Mouse (Mus musculus): Measurements from ENCODE around the gene Slc25a21. TPM values are rescaled to one million over a fixed set of nuclear protein-coding genes. Genes with fewer than 3 reads are reported as not detected.

Gene Slc25a21
- polyA plus RNA-seq, 1 experiment from 2014 or later = 0.71 TPM

- H3K4me3 ChIP-seq (ENCODE audit: low read length) = no peak overlapping the region
- no peak overlapping the region for H3K27ac ChIP-seq (ENCODE audit: low read length)
- 15% methylated on average over 6 of the region's 6 CpGs for WGBS
- H3K4me2 ChIP-seq (ENCODE audit: low read depth, low read length) = no peak overlapping the region
- no peaks in the 10 kb centered on the region for H3K9me3 ChIP-seq (ENCODE audit: control insufficient read depth, low read length)
- no peaks in the 10 kb centered on the region for H3K36me3 ChIP-seq (ENCODE audit: control insufficient read depth, insufficient read depth, low read length)
- peaks cover 48% of the 10 kb centered on the region for H3K27me3 ChIP-seq (replicated peaks; ENCODE audit: control insufficient read depth, insufficient read depth, low read length)
- no peak overlapping the region for H3K9ac ChIP-seq (ENCODE audit: low read depth, low read length)
- ATAC-seq = no peak
- H3K4me1 ChIP-seq (ENCODE audit: control insufficient read depth, insufficient read depth, low read length) = peaks cover 8% of the 10 kb centered on the region
Observed at GRCm38 (mm10) chr12:56701004-56701403, 496.3 kb downstream of the Slc25a21 start.

GRCm38 (mm10) chr12:56699915-56700900 lies 497.1 kb downstream of the Slc25a21 start:
- no peak overlapping the region for H3K4me2 ChIP-seq (ENCODE audit: low read depth, low read length)
- no peaks in the 10 kb centered on the region for H3K36me3 ChIP-seq (ENCODE audit: control insufficient read depth, insufficient read depth, low read length)
- whole genome bisulfite sequencing = 8% methylated on average over 44 of the region's 44 CpGs
- H3K4me3 ChIP-seq (ENCODE audit: low read length) = no peak overlapping the region
- H3K9me3 ChIP-seq (ENCODE audit: control insufficient read depth, low read length) = no peaks in the 10 kb centered on the region
- no peak for ATAC-seq
- no peak overlapping the region for H3K27ac ChIP-seq (ENCODE audit: low read length)
- peaks cover 56% of the 10 kb centered on the region for H3K27me3 ChIP-seq (replicated peaks; ENCODE audit: control insufficient read depth, insufficient read depth, low read length)
- H3K9ac ChIP-seq (ENCODE audit: low read depth, low read length) = no peak overlapping the region
- H3K4me1 ChIP-seq (ENCODE audit: control insufficient read depth, insufficient read depth, low read length) = peaks cover 15% of the 10 kb centered on the region

- ATAC-seq = no peak
- no peak overlapping the region for H3K9ac ChIP-seq (ENCODE audit: low read depth, low read length)
- no peak overlapping the region for H3K27ac ChIP-seq (ENCODE audit: low read length)
- no peaks in the 10 kb centered on the region for H3K9me3 ChIP-seq (ENCODE audit: control insufficient read depth, low read length)
- H3K4me1 ChIP-seq (ENCODE audit: control insufficient read depth, insufficient read depth, low read length) = peaks cover 16% of the 10 kb centered on the region
- no peaks in the 10 kb centered on the region for H3K36me3 ChIP-seq (ENCODE audit: control insufficient read depth, insufficient read depth, low read length)
- H3K4me3 ChIP-seq (ENCODE audit: low read length) = no peak overlapping the region
- no peak overlapping the region for H3K4me2 ChIP-seq (ENCODE audit: low read depth, low read length)
- WGBS = 15% methylated on average over 3 of the region's 3 CpGs
- H3K27me3 ChIP-seq (replicated peaks; ENCODE audit: control insufficient read depth, insufficient read depth, low read length) = peaks cover 64% of the 10 kb centered on the region
Observed at GRCm38 (mm10) chr12:56699351-56699750, 497.9 kb downstream of the Slc25a21 start.

GRCm38 (mm10) chr12:56698191-56698980 lies 498.9 kb downstream of the Slc25a21 start:
- 5% methylated on average over 8 of the region's 8 CpGs for WGBS
- Histone ChIP-seq H3K9me3 (ENCODE audit: control insufficient read depth, low read length) (no peaks in the 10 kb centered on the region), H3K4me3 (ENCODE audit: low read length) (no peak overlapping the region)

GRCm38 (mm10) chr12:56697785-56698184 lies 499.5 kb downstream of the Slc25a21 start:
- H3K4me2 ChIP-seq (ENCODE audit: low read depth, low read length) = no peak overlapping the region
- H3K4me1 ChIP-seq (ENCODE audit: control insufficient read depth, insufficient read depth, low read length) = peaks cover 16% of the 10 kb centered on the region
- 2% methylated on average over 12 of the region's 12 CpGs for WGBS
- 0 out of 2 replicates have a peak overlapping the region, but pooled peaks have one; percentile 4 for H3K4me3 ChIP-seq (ENCODE audit: low read length)
- H3K9me3 ChIP-seq (ENCODE audit: control insufficient read depth, low read length) = no peaks in the 10 kb centered on the region
- H3K9ac ChIP-seq (ENCODE audit: low read depth, low read length) = no peak overlapping the region
- peaks cover 80% of the 10 kb centered on the region for H3K27me3 ChIP-seq (replicated peaks; ENCODE audit: control insufficient read depth, insufficient read depth, low read length)
- H3K36me3 ChIP-seq (ENCODE audit: control insufficient read depth, insufficient read depth, low read length) = no peaks in the 10 kb centered on the region
- no peak overlapping the region for H3K27ac ChIP-seq (ENCODE audit: low read length)
- no peak for ATAC-seq

More at GRCm38 (mm10) chr12:56698191-56698980, 498.9 kb downstream of the Slc25a21 start:
- Histone ChIP-seq H3K4me2 (ENCODE audit: low read depth, low read length) (no peak overlapping the region), H3K27me3 (replicated peaks; ENCODE audit: control insufficient read depth, insufficient read depth, low read length) (peaks cover 74% of the 10 kb centered on the region), H3K9ac (ENCODE audit: low read depth, low read length) (no peak overlapping the region), H3K27ac (ENCODE audit: low read length) (no peak overlapping the region), H3K36me3 (ENCODE audit: control insufficient read depth, insufficient read depth, low read length) (no peaks in the 10 kb centered on the region), H3K4me1 (ENCODE audit: control insufficient read depth, insufficient read depth, low read length) (peaks cover 16% of the 10 kb centered on the region)
- ATAC-seq = no peak

GRCm38 (mm10) chr12:56697011-56697740 lies 500.1 kb downstream of the Slc25a21 start:
- H3K9me3 ChIP-seq (ENCODE audit: control insufficient read depth, low read length) = no peaks in the 10 kb centered on the region
- WGBS = 2% methylated on average over 36 of the region's 36 CpGs
- H3K27me3 ChIP-seq (replicated peaks; ENCODE audit: control insufficient read depth, insufficient read depth, low read length) = peaks cover 82% of the 10 kb centered on the region
- no peak for ATAC-seq
- H3K27ac ChIP-seq (ENCODE audit: low read length) = no peak overlapping the region
- peaks cover 18% of the 10 kb centered on the region for H3K4me1 ChIP-seq (ENCODE audit: control insufficient read depth, insufficient read depth, low read length)
- no peaks in the 10 kb centered on the region for H3K36me3 ChIP-seq (ENCODE audit: control insufficient read depth, insufficient read depth, low read length)
- no peak overlapping the region for H3K9ac ChIP-seq (ENCODE audit: low read depth, low read length)
- peak overlapping the region; percentile 18 for H3K4me3 ChIP-seq (ENCODE audit: low read length)
- peak overlapping the region; percentile 68; the same call in 1 of the 2 replicates for H3K4me2 ChIP-seq (ENCODE audit: low read depth, low read length)

- peaks cover 87% of the 10 kb centered on the region for H3K27me3 ChIP-seq (replicated peaks; ENCODE audit: control insufficient read depth, insufficient read depth, low read length)
- peaks cover 23% of the 10 kb centered on the region for H3K4me1 ChIP-seq (ENCODE audit: control insufficient read depth, insufficient read depth, low read length)
- ATAC-seq = no peak
- under 1% methylated on average over 57 of the region's 57 CpGs for WGBS
- no peaks in the 10 kb centered on the region for H3K9me3 ChIP-seq (ENCODE audit: control insufficient read depth, low read length)
- H3K4me3 ChIP-seq (ENCODE audit: low read length) = peak overlapping the region; percentile 18
- H3K27ac ChIP-seq (ENCODE audit: low read length) = no peak overlapping the region
- H3K4me2 ChIP-seq (ENCODE audit: low read depth, low read length) = peak overlapping the region; percentile 68
- H3K9ac ChIP-seq (ENCODE audit: low read depth, low read length) = no peak overlapping the region
- H3K36me3 ChIP-seq (ENCODE audit: control insufficient read depth, insufficient read depth, low read length) = no peaks in the 10 kb centered on the region
Observed at GRCm38 (mm10) chr12:56696174-56697010, 500.9 kb downstream of the Slc25a21 start.

GRCm38 (mm10) chr12:56695358-56696173 lies 501.7 kb downstream of the Slc25a21 start:
- peak; percentile 96 for ATAC-seq

More at GRCm38 (mm10) chr12:56695358-56696173, 501.7 kb downstream of the Slc25a21 start:
- H3K9me3 ChIP-seq (ENCODE audit: control insufficient read depth, low read length) = no peaks in the 10 kb centered on the region
- peak overlapping the region; percentile 43 for H3K4me3 ChIP-seq (ENCODE audit: low read length)
- H3K27ac ChIP-seq (ENCODE audit: low read length) = no peak overlapping the region
- H3K4me2 ChIP-seq (ENCODE audit: low read depth, low read length) = peak overlapping the region; percentile 68
- no peaks in the 10 kb centered on the region for H3K36me3 ChIP-seq (ENCODE audit: control insufficient read depth, insufficient read depth, low read length)
- no peak overlapping the region for H3K9ac ChIP-seq (ENCODE audit: low read depth, low read length)
- WGBS = 1% methylated on average over 41 of the region's 41 CpGs
- peaks cover 92% of the 10 kb centered on the region for H3K27me3 ChIP-seq (replicated peaks; ENCODE audit: control insufficient read depth, insufficient read depth, low read length)
- H3K4me1 ChIP-seq (ENCODE audit: control insufficient read depth, insufficient read depth, low read length) = peaks cover 25% of the 10 kb centered on the region
